Mouse (Mus musculus): ENCODE results near the gene Ddah2.

Ddah2 gene

DNA sequence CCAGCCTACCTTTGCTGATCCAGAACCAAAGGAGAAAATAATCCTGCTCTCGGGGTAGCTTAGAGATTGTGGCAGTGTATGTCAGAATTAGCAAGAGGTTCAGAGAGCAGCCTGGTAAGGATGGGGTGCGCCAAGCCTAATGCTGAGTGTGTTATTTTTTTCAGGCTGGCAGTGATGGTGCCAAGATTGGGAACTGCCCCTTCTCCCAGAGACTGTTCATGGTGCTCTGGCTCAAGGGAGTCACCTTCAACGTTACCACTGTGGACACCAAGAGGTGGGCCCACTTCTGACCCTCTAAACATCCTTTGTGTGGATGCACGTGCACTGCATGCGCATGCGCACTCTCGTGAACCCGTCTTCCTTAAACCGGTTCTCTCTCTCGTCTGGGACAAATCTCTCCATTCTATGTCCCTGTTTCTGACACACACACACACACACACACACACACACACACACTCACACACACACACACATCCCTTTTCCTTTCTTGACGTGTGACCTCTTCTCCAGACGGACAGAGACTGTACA, 6.5 kb upstream of the Ddah2 start:
- no peak for DNase-seq

DNA sequence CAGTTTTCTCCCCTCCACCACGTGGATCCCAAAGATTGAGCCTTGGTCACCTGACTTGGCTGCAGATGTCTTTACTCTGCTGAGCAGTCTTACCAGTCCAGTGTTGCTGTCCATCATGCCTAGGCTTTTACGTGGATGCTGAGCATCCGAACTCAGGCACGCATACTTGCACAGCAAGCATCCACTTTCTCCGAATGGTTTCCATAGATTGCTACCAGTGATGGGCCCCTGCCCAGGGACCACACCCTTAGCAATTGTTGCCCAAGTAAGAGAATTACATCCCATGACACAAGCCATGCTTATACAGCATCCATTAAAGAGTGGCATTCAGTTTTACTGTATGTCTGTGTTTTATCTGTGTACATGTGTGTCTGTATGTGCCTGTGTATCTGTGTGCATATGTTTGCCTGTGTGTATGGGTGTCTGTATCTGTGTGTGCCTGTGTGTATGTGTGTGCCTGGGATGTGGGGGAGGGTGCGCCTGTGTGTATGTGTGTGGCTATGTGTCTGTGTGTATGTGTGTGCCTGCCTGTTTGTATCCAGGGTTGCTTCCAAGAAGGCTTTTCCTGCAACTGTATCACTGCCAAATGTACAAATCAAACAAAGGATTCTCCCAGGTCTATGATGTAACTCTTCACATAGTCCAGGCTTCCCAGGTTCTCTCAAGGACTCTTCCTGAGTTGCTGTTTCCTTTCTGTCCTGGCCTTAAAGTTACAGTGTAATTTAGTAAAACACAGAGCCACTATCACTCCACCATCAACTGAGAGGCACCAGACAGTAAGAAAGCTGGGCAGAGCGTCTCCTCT, 2.9 kb upstream of the Ddah2 start:
- no peak for DNase-seq

DNA sequence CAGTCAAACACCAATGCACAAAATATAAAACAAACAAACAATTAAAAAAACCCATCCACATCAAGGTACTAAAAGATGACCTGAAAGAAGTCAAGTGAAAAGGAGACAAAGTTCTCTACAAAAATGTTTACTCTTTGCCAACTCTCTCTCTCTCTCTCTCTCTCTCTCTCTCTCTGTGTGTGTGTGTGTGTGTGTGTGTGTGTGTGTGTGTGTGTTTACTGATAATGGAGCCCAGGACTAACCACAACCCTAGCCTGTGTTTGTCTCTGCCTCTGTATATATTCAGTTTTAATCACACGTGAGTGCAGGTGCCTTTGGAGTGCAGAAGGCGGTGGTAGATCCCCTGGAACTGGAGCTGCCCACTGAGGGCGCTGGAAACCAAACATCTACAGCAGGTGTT, 1.7 kb upstream of the Ddah2 start:
- no peak for DNase-seq

DNA sequence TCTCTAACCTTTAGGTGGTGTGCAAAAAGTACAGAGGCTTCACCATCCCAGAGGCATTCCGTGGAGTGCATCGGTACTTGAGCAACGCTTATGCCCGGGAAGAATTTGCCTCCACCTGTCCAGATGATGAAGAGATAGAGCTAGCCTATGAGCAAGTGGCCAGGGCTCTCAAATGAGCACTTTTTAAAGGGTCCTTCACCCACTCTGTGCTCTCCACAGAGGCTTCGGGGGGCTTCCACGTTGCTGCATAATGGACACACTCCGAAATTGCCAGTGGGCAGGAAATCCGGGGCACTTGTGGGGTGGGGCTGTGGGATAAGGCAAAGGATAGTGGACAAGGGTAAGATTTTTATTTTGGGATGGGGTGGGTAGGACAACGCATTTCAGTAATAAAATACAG, 519 bp upstream of the Ddah2 start:
- DNase-seq: peak; percentile 41

DNA sequence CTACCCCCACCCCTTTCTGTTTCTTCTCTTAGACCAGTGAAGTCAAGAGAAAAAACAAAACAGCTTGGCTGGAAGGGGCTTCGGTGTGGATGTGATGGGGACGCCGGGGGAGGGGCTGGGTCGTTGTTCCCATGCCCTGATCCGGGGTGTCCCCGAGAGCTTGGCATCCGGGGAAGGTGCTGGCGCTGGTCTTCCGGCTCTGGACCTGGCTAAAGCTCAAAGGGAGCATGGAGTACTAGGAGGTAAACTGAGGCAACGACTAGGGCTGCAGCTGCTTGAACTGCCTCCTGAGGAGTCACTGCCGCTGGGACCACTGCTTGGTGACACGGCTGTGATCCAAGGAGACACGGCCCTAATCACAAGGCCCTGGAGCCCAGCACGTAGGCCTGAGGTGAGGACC, 1.2 kb downstream of the Ddah2 start:
- peak; percentile 62 for DNase-seq

DNA sequence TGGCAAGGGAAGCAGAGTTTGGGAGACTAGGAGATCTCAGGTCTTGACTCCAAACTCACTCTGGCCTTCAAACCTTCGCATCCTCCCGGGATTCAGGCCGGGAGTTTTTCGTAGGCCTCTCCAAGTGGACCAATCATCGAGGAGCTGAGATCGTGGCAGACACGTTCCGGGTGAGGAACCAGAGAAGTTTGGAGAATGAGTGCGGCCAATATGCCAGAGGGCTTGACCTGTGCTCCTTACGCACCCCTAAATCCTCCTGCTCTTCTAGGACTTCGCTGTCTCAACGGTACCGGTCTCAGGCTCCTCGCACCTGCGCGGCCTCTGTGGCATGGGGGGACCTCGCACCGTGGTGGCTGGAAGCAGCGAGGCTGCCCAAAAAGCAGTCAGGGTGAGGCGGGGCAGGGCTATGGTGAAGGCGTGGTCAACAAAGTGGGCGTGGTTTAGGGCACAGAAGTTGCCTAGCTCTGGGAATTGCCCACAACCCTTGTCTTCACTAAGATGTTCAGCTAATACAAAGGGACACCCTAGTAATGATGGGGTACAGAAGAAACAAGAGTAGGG, 2.0 kb downstream of the Ddah2 start:
- DNase-seq: peak; percentile 50

DNA sequence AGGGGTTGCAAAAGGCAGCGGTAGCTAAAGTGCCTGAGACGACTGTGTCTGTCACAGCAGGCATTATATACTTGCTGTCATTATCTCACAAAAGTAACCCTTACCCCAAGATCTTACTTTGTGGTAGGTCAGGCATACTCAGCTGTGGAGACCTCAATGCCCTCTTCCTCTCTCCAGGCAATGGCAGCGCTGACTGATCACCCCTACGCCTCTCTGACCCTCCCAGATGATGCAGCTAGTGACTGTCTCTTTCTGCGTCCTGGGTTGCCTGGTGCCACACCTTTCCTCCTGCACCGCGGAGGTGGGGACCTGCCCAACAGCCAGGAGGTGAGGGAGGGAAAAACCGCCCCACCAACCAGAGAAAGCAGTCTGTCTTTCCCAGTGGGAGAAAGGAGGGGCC, 2.5 kb downstream of the Ddah2 start:
- no peak for DNase-seq

DNA sequence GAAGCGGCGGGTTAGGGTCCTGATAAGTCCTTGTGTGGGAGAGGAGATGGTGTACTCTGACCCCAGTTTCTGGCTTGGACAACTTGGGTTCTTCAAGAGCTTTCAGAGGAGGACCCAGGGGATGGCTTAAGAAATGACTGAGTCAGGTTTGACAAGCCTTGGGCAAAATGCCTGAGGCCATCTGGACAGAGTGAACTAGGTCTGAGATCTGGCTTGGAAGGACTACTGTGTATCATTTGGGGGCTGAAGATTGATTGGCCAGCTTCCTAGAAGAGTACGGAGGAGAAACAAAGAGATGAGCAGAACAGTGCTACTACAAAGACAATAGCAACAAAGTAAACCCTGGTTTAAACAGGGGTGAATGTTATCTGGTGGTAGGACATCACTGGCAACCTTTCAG, 4.6 kb downstream of the Ddah2 start:
- DNase-seq: no peak

DNA sequence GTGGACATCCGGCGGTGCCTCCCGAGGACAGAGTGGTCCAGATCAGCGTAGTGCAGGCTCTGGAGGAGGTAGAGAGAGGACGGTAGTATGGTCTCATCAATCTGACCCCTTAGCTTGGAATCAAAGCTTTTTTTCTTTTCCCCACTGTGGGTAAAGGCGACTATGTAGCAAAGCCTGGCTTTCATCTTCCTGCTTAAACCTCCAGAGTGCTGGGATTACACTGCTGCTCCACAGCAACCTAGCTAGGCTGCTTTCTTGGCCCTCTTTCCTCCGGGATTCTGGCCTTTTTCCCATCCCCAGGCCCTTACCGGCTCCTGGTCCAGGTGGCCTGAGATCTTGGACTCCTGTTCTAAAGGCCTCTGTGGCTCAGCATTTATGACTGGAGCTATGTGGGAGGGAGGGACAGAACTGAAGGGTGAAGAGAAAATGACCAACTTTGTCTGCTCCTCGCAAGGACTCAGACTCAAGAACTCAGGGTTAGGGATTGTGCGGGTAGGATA, 5.6 kb downstream of the Ddah2 start:
- DNase-seq: peak; percentile 78

DNA sequence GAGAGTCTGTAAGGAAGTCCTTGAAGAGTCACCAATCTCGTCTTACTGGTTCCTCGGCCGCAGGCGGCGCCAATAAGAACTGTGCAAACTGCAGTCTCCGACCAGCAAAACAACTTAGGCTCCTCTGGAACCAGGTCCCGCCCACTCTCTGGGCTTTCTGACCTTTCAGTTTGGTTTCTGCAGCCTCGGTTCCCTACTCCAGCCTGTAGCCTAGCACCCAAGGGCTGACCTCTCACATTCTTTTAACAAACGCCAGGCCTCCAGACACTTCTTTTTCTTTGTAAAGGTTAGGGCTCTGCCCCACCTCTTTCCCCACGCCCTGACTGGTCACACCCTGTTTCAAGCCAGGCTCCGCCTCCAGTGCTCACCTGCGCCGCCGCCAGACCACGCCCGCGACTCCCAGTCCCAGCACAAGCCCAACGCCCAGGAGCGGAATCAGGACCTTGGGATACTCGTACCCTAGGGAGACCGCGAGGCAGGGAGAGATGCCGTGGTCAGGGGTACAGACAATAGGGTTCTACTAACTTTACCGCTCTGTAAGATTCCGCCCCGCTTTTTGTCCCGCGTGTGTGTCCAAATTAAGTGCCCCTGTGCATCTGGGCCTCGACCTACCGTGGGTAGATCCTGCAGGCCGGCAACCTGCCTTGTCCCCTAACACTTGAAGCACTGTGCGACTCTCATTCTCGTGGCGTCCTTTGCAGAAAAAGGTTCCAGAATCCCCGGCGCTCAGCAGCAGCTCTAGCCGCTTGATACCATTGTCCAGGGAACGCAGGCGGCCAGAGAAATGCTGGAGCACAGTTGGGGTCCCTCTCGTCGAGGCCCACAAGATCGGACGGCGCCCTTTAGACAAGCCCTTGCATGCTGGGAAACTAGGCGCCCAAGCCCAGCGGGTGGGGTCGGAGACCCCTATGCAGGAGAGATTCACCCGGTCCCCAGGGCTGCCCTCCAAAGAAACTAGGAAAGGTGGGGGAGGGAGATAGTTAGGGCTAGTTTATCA, 6.4 kb downstream of the Ddah2 start, which contains the start of gene Ly6g6c:
TSS of gene Ly6g6c (plus strand) at position 438 of the 997 bp plus-strand sequence.
- peak; percentile 71 for DNase-seq

DNA sequence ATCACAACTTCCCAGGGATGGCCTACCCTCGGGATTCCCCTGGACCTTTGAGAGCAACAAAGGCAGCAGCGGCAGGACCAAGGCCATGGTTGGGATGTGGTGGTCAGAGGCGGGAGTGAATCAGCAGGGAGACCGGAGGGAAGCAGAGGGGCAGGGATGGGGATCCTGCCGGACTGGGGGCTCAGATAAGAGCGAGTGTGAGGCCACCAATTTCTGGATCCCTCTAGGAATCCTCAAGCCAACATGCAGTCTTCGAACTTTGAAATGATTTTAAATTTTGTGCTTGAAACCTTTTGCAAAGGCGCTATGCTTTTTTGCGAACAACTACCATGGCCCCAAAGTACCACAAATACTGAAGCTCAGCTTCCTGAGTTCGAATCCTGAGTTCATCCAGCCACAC, 7.2 kb downstream of the Ddah2 start, which contains the start of gene Mpig6b:
TSS of gene Mpig6b (minus strand) at position 101 of the 400 bp plus-strand sequence.
- no peak for DNase-seq

DNA sequence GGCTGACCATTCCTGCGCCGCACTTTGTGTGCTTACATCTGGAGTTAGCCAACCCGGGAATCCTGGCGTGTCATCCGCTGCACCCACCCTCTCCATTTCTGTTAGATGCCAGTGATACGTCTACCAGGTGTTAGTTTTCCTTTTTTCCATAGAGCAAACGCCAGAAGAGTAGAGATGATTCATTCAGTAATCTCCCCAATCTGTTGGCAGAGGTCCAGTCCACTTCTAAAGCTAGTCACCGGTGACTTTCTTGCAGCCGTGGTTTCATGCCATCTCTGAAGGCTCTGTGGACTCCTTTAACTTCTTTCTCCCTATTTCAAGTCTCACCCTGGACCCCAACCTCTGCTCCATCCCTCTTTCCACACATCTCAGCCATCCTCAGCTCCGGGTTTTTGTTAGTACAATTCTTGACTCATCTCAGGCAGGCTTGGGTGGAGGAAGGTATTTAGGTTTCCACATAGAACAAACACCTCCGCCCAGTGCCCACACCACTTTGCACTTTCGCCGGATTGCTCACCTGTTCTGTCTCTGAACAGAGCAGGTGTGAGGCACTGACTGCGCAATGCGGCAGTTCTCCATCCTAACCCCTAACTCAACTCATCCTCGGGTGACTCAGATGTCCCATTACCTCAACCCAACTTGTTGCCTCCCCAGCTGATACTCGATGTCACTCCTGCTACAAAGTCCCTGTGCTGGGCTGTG, 9.5 kb downstream of the Ddah2 start:
- DNase-seq: no peak

DNA sequence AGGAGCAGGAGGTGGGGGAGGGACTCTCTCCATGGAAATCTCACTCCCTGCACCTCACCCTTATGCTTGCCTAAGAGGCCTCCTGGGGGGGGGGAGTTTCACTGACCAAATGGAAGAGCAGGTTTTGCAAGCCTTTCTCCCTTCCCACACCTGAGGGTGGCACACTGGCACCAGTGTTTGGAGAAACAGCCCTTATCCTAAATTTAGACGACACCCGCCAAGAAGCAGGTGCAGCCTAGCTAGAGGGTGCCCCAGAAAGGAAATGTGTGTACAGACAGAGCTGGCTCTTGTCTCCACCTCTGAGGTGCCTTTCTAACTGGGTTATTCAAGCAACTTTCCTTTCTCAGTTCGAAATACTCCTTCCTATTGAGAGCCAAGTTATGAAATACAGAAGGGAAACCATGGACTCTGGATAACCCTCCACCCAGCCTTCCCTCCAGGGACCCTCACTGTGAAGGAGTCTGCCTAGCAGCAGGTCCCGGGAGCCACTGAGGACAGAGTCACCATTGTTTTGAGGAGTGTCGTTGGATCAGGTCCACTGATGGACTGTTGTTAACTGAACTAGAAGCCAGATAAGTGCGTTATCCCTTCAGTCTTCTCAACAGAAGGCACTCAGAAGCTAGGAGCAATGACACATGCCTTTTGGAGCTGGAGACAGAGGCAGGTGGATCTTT, 11.9 kb downstream of the Ddah2 start:
- peak; percentile 96 for DNase-seq

DNA sequence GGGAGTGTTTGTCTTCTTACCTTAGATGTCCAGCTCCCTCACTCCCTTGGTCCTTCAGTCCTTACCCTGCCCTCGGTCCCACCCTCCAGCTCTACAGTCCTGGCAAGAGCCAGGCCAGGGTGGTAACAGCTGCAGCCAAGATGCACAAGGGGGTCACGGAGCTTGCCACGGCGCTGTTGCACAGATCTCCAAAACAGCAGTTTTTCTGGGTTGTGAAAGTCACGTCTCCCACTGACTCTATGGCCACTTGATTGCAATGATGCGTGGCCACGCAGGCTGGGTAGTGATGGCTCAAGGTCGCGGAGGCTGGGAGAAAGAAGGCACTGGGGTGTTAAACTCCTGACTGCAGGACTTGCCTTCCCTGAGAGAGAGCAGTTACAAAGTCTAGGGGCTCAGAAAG, 12.6 kb downstream of the Ddah2 start:
- DNase-seq: no peak

DNA sequence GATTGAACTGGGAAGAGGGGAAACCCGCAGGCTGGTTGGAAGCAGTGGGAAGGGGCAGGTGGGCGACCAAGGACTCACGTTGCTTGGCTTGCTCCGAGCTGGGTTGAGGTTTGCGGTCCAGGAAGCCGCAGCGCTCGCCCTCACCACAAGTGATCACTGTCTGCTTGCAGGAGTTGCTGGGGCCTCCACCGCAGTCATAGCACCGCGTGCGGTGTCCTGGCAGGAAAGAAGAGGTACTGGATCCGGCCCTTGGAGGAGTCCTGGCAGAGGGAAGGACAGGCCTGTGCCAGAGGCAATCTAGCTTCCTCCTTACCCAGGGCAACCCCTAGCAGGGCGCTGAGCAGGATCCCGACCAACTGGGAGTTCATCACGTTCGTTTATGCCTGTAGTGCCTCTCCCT, 15.3 kb downstream of the Ddah2 start:
- DNase-seq: peak; percentile 90

DNA sequence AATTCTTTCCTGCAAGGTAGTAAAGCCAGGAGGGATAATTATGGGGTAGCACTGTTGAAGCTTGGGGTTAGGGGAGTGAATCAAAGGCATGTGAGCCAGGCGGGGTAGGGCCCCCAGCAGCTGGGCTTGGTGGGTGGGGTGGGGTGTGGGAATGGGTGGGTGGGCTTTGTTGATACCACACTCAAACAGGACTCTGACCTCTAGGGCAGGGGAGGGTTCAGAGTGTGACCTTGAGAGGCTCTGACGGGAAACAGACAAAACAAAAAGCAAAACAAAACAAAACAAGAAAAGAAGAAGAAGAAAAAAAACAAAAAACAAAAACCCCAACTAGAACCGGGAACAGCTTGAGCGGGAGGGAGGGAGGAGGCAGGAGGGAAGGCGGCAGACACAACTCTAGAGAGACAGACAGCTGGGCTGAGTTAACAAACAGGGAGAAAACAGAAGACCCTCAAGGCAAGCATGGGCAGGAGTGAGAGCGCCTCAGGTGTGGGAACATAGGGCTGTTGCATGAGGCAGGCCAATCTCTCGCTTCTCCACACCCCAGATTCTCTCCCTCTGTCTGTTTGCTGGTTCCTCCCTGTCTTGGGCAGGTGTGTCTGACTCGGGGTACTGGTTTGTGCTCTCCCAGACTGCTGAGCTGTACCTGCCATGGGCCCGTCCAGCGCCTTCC, 17.8 kb downstream of the Ddah2 start, which contains the start of gene Ly6g6e:
TSS of gene Ly6g6e (plus strand) at position 396 of the 670 bp plus-strand sequence.
- DNase-seq: no peak

DNA sequence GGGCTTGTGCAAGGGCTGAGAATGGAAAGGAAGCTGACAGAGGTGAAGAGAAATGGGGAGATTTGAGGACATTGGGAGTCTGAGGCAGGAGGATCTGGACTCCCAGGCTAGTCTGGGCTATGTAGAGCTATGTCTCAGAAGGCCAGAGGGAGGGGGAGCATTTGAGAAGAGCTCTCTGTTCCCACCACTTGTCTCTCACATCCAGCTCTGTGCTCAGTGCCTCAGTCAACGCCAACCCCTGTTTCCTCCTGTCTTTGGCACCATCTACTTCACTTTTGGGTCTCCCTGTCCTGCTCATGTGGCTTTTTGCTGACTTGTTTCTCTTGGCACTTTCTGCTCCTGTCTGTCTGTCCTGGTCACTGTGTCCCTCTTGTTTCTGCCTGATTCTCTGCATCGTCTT, 18.4 kb downstream of the Ddah2 start:
- no peak for DNase-seq

DNA sequence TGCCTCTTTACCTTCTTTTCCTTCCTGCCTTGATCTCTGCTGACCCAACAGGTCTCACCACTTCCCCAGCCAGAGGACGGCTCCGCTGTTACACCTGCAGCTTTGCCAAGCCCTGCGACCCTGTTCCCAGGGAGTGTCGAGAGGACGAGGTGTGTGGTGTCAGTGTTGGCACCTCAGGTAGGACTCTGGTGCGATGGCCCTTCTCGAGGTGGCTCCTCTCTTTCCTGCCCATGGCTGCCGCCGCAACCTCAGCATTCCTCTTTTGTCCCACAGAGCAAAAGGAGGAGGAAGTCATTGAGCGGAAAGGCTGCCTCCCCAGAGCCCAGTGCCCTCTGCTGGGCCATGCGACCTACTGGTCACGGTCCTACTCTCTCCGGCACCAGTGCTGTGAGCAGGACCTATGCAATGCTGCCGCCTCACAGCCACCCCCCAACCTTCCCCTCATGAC, 19.0 kb downstream of the Ddah2 start, which contains the start of gene Ly6g6d:
TSS of gene Ly6g6d (minus strand) at position 280 of the 448 bp plus-strand sequence.
- DNase-seq: no peak

DNA sequence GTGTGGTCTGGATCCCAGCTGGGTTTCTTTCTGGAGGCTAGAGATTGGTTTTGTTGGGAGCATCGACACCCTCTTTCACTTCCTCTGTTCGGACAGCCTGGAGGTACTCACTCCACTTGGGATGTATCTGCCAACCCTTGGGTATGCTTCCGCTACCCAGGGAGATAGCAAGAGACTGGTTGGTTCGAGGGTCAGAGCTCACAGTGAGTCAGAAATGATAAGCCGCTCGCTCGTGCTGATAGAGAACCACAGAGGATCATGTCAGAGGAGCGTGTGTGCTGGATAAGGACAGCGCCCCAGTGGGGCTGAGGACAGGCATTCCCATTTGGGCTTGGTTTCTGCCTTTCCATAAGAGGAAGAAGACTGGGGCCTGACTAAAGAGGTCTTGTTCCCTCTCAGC, 20.9 kb downstream of the Ddah2 start:
- no peak for DNase-seq

DNA sequence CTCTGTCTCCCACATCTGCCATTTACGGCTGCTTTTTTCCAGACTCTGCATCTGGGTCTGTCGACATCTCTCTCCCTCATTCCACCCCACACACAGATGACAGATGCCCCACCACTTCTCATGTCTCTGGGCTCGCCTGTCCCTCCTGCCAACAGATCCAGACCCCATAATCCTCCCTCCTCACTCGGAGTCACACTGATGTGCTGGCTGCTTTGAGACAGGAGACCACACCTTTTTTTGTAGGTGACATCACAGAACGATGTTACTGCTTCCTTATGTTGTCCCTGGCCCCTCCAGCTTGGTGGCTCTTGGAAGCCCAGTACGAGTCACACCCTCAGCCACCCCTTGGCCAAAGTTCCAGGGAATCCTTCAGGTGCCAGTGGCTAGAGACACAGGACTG, 21.4 kb downstream of the Ddah2 start:
- no peak for DNase-seq

DNA sequence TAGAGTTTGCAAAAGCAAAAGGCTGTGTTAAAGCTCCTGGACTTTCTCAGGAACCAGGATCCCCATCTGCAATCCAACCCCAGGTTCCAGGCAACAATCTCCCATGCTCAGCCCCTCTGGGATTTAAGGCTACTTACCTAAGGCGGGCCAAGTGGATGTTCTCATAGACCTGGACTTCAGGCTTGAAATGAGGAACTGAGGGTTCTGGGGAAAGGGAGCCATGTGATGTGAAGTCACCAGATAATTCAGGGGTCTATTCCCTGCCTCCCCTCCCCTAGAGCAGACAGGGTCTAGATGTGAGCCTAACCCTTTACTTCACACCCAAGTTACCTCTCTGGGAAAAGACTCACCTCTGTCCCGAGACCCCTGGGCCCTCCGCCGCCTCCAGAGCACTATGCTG, 21.9 kb downstream of the Ddah2 start:
- DNase-seq: no peak

Measured in cerebellum, adult 9-10 months (tissue).